Mouse (Mus musculus): ENCODE data around the gene Cplane1. TPM values are rescaled to one million over a fixed set of nuclear protein-coding genes. Genes with fewer than 3 reads are reported as not detected.
"Not testable (repeated sequence)": the region's sequence is repeated elsewhere in the genome, so short reads cannot be mapped to it uniquely, and the experiment has no call there.

Gene Cplane1
- polyA plus RNA-seq, 1 experiment: 7.1 TPM

GRCm38 (mm10) chr15:8265946-8266345 lies 97.0 kb downstream of the Cplane1 start:
- Histone ChIP-seq H3K4me3 (ENCODE audit: insufficient read depth, poor library complexity, severe bottlenecking) (no peak overlapping the region), H3K79me3 (ENCODE audit: low read depth) (no peaks in the 10 kb centered on the region), H3K27me3 (ENCODE audit: control insufficient read depth, insufficient read depth, insufficient read length) (no peaks in the 10 kb centered on the region), H3ac (ENCODE audit: control insufficient read depth, insufficient read length, low read depth) (no peak overlapping the region), H3K36me3 (ENCODE audit: control insufficient read depth, insufficient read depth) (peaks cover 91% of the 10 kb centered on the region), H3K79me2 (ENCODE audit: control insufficient read depth, insufficient read depth) (no peaks in the 10 kb centered on the region)
- TF ChIP-seq CTCF (IDR thresholded peaks at IDR 0.05; ENCODE audit: control insufficient read depth, insufficient read depth, insufficient read length) (no peak), MYOD1 (IDR thresholded peaks at IDR 0.05; ENCODE audit: control insufficient read depth, insufficient read length, low read depth) (no peak), MYOG (IDR thresholded peaks at IDR 0.05; ENCODE audit: control insufficient read depth, extremely low read depth, insufficient read length) (no peak), MAX (IDR thresholded peaks at IDR 0.05) (no peak), FOSL1 (IDR thresholded peaks at IDR 0.05; ENCODE audit: insufficient read depth, low read length, poor library complexity, severe bottlenecking) (no peak), CEBPB (IDR thresholded peaks at IDR 0.05; ENCODE audit: low read depth) (no peak), USF1 (IDR thresholded peaks at IDR 0.05; ENCODE audit: low read depth) (no peak)

- Histone ChIP-seq H3ac (ENCODE audit: control insufficient read depth, insufficient read length, low read depth) (no peak overlapping the region), H3K36me3 (ENCODE audit: control insufficient read depth, insufficient read depth) (peaks cover 91% of the 10 kb centered on the region), H3K79me3 (ENCODE audit: low read depth) (no peaks in the 10 kb centered on the region), H3K4me3 (ENCODE audit: insufficient read depth, poor library complexity, severe bottlenecking) (no peak overlapping the region), H3K27me3 (ENCODE audit: control insufficient read depth, insufficient read depth, insufficient read length) (no peaks in the 10 kb centered on the region), H3K79me2 (ENCODE audit: control insufficient read depth, insufficient read depth) (no peaks in the 10 kb centered on the region)
- TF ChIP-seq MYOD1 (IDR thresholded peaks at IDR 0.05; ENCODE audit: control insufficient read depth, insufficient read length, low read depth) (no peak), FOSL1 (IDR thresholded peaks at IDR 0.05; ENCODE audit: insufficient read depth, low read length, poor library complexity, severe bottlenecking) (no peak), MAX (IDR thresholded peaks at IDR 0.05) (no peak), USF1 (IDR thresholded peaks at IDR 0.05; ENCODE audit: low read depth) (no peak), MYOG (IDR thresholded peaks at IDR 0.05; ENCODE audit: control insufficient read depth, extremely low read depth, insufficient read length) (no peak), CTCF (IDR thresholded peaks at IDR 0.05; ENCODE audit: control insufficient read depth, insufficient read depth, insufficient read length) (no peak), CEBPB (IDR thresholded peaks at IDR 0.05; ENCODE audit: low read depth) (no peak)
Observed at GRCm38 (mm10) chr15:8267211-8267610, 98.3 kb downstream of the Cplane1 start.

- no peak overlapping the region for H3K4me3 ChIP-seq (ENCODE audit: insufficient read depth, poor library complexity, severe bottlenecking)
- H3K79me2 ChIP-seq (ENCODE audit: control insufficient read depth, insufficient read depth): no peaks in the 10 kb centered on the region
- no peak for TF ChIP-seq CTCF (IDR thresholded peaks at IDR 0.05; ENCODE audit: control insufficient read depth, insufficient read depth, insufficient read length)
- no peak for TF ChIP-seq MYOG (IDR thresholded peaks at IDR 0.05; ENCODE audit: control insufficient read depth, extremely low read depth, insufficient read length)
- TF ChIP-seq MYOD1 (IDR thresholded peaks at IDR 0.05; ENCODE audit: control insufficient read depth, insufficient read length, low read depth): no peak
- no peak for TF ChIP-seq MAX (IDR thresholded peaks at IDR 0.05)
- TF ChIP-seq FOSL1 (IDR thresholded peaks at IDR 0.05; ENCODE audit: insufficient read depth, low read length, poor library complexity, severe bottlenecking): no peak
- no peak for TF ChIP-seq USF1 (IDR thresholded peaks at IDR 0.05; ENCODE audit: low read depth)
- no peak for TF ChIP-seq CEBPB (IDR thresholded peaks at IDR 0.05; ENCODE audit: low read depth)
Observed at GRCm38 (mm10) chr15:8268231-8268630, 99.3 kb downstream of the Cplane1 start.

GRCm38 (mm10) chr15:8271952-8272351 lies 103.0 kb downstream of the Cplane1 start:
- no peak for TF ChIP-seq MAX (IDR thresholded peaks at IDR 0.05)
- TF ChIP-seq FOSL1 (IDR thresholded peaks at IDR 0.05; ENCODE audit: insufficient read depth, low read length, poor library complexity, severe bottlenecking): peak; percentile 46
- Histone ChIP-seq H3K79me3 (ENCODE audit: low read depth) (no peaks in the 10 kb centered on the region), H3ac (ENCODE audit: control insufficient read depth, insufficient read length, low read depth) (no peak overlapping the region), H3K36me3 (ENCODE audit: control insufficient read depth, insufficient read depth) (peaks cover 63% of the 10 kb centered on the region), H3K79me2 (ENCODE audit: control insufficient read depth, insufficient read depth) (no peaks in the 10 kb centered on the region), H3K4me3 (ENCODE audit: insufficient read depth, poor library complexity, severe bottlenecking) (no peak overlapping the region), H3K27me3 (ENCODE audit: control insufficient read depth, insufficient read depth, insufficient read length) (no peaks in the 10 kb centered on the region)

More at GRCm38 (mm10) chr15:8268231-8268630, 99.3 kb downstream of the Cplane1 start:
- Histone ChIP-seq H3ac (ENCODE audit: control insufficient read depth, insufficient read length, low read depth) (no peak overlapping the region), H3K36me3 (ENCODE audit: control insufficient read depth, insufficient read depth) (peaks cover 89% of the 10 kb centered on the region), H3K27me3 (ENCODE audit: control insufficient read depth, insufficient read depth, insufficient read length) (no peaks in the 10 kb centered on the region), H3K79me3 (ENCODE audit: low read depth) (no peaks in the 10 kb centered on the region)

- not testable (repeated sequence) for H3K27me3 ChIP-seq (ENCODE audit: control insufficient read depth, insufficient read depth, insufficient read length); H3K79me2 ChIP-seq (ENCODE audit: control insufficient read depth, insufficient read depth); H3K4me3 ChIP-seq (ENCODE audit: insufficient read depth, poor library complexity, severe bottlenecking); H3K79me3 ChIP-seq (ENCODE audit: low read depth); H3ac ChIP-seq (ENCODE audit: control insufficient read depth, insufficient read length, low read depth)
- peak; percentile 21 for TF ChIP-seq CEBPB (IDR thresholded peaks at IDR 0.05; ENCODE audit: low read depth)
- peaks cover 11% of the 10 kb centered on the region for H3K36me3 ChIP-seq (ENCODE audit: control insufficient read depth, insufficient read depth)
Observed at GRCm38 (mm10) chr15:8277916-8278315, 109.0 kb downstream of the Cplane1 start.

- no peaks in the 10 kb centered on the region for H3K27me3 ChIP-seq (ENCODE audit: control insufficient read depth, insufficient read depth, insufficient read length)
- H3K4me3 ChIP-seq (ENCODE audit: insufficient read depth, poor library complexity, severe bottlenecking): peak overlapping the region; percentile 30
- TF ChIP-seq USF1 (IDR thresholded peaks at IDR 0.05; ENCODE audit: low read depth) (peak; percentile 11), FOSL1 (IDR thresholded peaks at IDR 0.05; ENCODE audit: insufficient read depth, low read length, poor library complexity, severe bottlenecking) (no peak)
Observed at GRCm38 (mm10) chr15:8279320-8279779, 110.4 kb downstream of the Cplane1 start.

More at GRCm38 (mm10) chr15:8279320-8279779, 110.4 kb downstream of the Cplane1 start:
- Histone ChIP-seq H3K79me2 (ENCODE audit: control insufficient read depth, insufficient read depth) (no peaks in the 10 kb centered on the region), H3ac (ENCODE audit: control insufficient read depth, insufficient read length, low read depth) (peak overlapping the region; percentile 53), H3K79me3 (ENCODE audit: low read depth) (no peaks in the 10 kb centered on the region), H3K36me3 (ENCODE audit: control insufficient read depth, insufficient read depth) (no peaks in the 10 kb centered on the region)

All from C2C12 (cell line).